Mouse (Mus musculus): ENCODE data around the gene Qtrt2.

DNA sequence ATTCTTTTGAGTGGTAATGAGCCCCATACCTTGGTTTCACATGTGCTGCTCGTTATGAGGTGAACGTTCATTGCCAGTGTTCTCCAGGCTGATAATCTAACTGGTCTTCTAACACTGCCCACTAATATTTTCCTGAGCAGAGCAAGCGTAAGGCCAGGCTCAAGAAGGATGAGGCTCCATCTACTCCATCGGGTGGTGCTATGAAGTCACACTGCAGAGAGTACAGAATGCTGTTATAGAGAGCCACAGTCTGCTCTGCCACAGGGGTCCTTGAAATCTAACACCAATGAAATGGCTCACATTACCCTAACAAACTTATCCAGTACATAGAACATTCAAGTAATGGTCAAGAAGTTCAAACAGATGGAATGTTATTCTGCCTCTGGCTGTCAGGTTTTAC lies 31.4 kb upstream of the Qtrt2 start:
- TF ChIP-seq POLR2A (IDR thresholded peaks at IDR 0.05; ENCODE audit: borderline replicate concordance, control insufficient read depth, low read depth, low read length) (no peak), CTCF (IDR thresholded peaks at IDR 0.05; ENCODE audit: control insufficient read depth, insufficient read depth, low read length) (no peak)
